In the genomic region with DNA sequence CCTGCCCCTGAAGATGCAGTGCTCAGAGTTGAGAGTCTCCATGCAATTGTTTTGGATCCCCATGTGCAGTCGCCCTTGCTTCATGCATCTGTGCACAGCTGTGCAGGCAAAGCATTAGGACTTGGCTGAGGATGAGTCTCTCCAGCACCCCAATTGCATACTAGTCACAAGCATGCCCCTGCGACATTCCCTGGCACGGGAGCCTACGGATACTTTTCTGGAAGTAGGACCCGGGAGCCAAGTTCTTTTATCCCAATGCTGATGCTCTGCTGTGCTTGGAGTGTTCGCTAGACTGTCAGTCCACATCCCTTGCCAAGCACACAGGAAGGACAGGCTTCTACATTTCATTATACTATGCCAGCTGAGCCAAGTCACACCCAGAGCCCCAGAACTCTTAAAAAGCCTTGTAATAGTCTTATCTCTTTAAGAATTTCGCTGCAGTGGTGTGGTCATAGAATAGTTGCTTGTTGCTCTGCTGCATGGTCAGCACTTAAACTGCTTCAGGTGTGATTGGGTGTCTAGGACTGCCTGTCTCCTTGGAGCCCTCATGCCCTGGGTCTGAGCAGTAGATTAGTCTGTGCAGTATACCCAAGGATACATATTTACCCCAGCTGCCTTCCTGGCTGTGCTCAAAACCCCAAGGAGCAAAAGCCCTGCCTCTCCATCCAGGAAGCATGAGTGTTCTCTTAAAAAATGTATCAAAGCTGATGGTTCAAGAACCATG, we compare ENCODE assay signal across 20 mouse cellular contexts.
A peak's percentile ranks its signal among the peaks of the same experiment; 100 is the strongest.
DNase-seq lines count a peak whose midpoint lies in the region; ATAC-seq and TF ChIP-seq lines count a peak whose summit lies in the region.
"Had no signal": no experiment of that assay in that cellular context is flagged by ENCODE, and none has a peak within 500 bp of the region (broad histone marks: within the 10 kb centered on the region; RNA-seq: fewer than 3 reads in every experiment).

No protein-coding gene starts in this region.

- no peak for ATAC-seq in heart, embryonic 13.5 days (ENCODE audit: extremely low read depth, insufficient number of reproducible peaks, low FRiP score, low TSS enrichment)
- no peak for ATAC-seq in neural tube, embryonic 13.5 days (ENCODE audit: low read depth)
- no peak for ATAC-seq in neural tube, embryonic 15.5 days (ENCODE audit: low FRiP score)
- ATAC-seq in forebrain, embryonic 14.5 days: no peak
- ATAC-seq: activated CD4-positive, CD25-positive, alpha-beta regulatory T cell, adult 4 months; forebrain, embryonic 15.5 days; liver, embryonic 12.5 days had no signal

- no peak overlapping the region for H3K27ac ChIP-seq in heart, embryonic 13.5 days (replicated peaks)
- peak overlapping the region; percentile 62; the same call in 1 of the 2 replicates for H3K27ac ChIP-seq in layer of hippocampus, adult 2 months
- H3K27ac ChIP-seq in neural tube, embryonic 13.5 days (replicated peaks): peak overlapping the region; percentile 74; the same call in 1 of the 2 replicates
- peak overlapping the region; percentile 65 for H3K27ac ChIP-seq in neural tube, embryonic 15.5 days (replicated peaks)
- no peak overlapping the region for H3K27ac ChIP-seq in forebrain, embryonic 14.5 days (ENCODE audit: low read depth, low read length)
- H3K27ac ChIP-seq: embryonic facial prominence, embryonic 13.5 days; heart, embryonic 10.5 days; kidney, postnatal 0 days; liver, embryonic 12.5 days; lung, embryonic 15.5 days had no signal

- 0 out of 2 replicates have a peak overlapping the region, but pooled peaks have one; percentile 7 for H3K9ac ChIP-seq in heart, embryonic 13.5 days
- no peak overlapping the region for H3K9ac ChIP-seq in neural tube, embryonic 13.5 days
- H3K9ac ChIP-seq in neural tube, embryonic 15.5 days (replicated peaks): no peak overlapping the region
- no peak overlapping the region for H3K9ac ChIP-seq in forebrain, embryonic 14.5 days (ENCODE audit: low read length)
- H3K9ac ChIP-seq: embryonic facial prominence, embryonic 13.5 days; forebrain, embryonic 15.5 days; liver, embryonic 12.5 days; lung, embryonic 15.5 days had no signal

- H3K27me3 ChIP-seq in heart, embryonic 13.5 days (replicated peaks): no peaks in the 10 kb centered on the region
- no peaks in the 10 kb centered on the region for H3K27me3 ChIP-seq in neural tube, embryonic 13.5 days
- H3K27me3 ChIP-seq in neural tube, embryonic 15.5 days (replicated peaks): no peaks in the 10 kb centered on the region
- no peaks in the 10 kb centered on the region for H3K27me3 ChIP-seq in forebrain, embryonic 14.5 days (replicated peaks; ENCODE audit: control insufficient read depth, insufficient read depth, low read length)
- H3K27me3 ChIP-seq: embryonic facial prominence, embryonic 13.5 days; forebrain, embryonic 15.5 days; liver, embryonic 12.5 days; lung, embryonic 15.5 days had no signal

- peaks cover 24% of the 10 kb centered on the region for H3K4me1 ChIP-seq in heart, embryonic 13.5 days
- peaks cover 64% of the 10 kb centered on the region for H3K4me1 ChIP-seq in neural tube, embryonic 13.5 days (replicated peaks)
- peaks cover 56% of the 10 kb centered on the region for H3K4me1 ChIP-seq in neural tube, embryonic 15.5 days
- peaks cover 15% of the 10 kb centered on the region for H3K4me1 ChIP-seq in forebrain, embryonic 14.5 days (ENCODE audit: control insufficient read depth, insufficient read depth, low read length)
- H3K4me1 ChIP-seq: embryonic facial prominence, embryonic 13.5 days; lung, embryonic 15.5 days had no signal

- no peak for TF ChIP-seq CTCF in layer of hippocampus, adult 2 months (conservative IDR thresholded peaks at IDR 0.05)

- H3K4me3 ChIP-seq in heart, embryonic 13.5 days: no peak overlapping the region
- no peak overlapping the region for H3K4me3 ChIP-seq in layer of hippocampus, adult 2 months
- H3K4me3 ChIP-seq in neural tube, embryonic 13.5 days: no peak overlapping the region
- no peak overlapping the region for H3K4me3 ChIP-seq in neural tube, embryonic 15.5 days (replicated peaks)
- no peak overlapping the region for H3K4me3 ChIP-seq in forebrain, embryonic 14.5 days (ENCODE audit: low read depth, low read length)
- H3K4me3 ChIP-seq: embryonic facial prominence, embryonic 13.5 days; forebrain, embryonic 15.5 days; heart, embryonic 10.5 days; liver, embryonic 12.5 days; lung, embryonic 15.5 days had no signal

- DNase-seq in heart, adult 8-10 months (ENCODE audit: low spot score): no peak
- no peak for DNase-seq in layer of hippocampus, adult 2 months (ENCODE audit: low spot score in 2 of 2)
- DNase-seq in layer of hippocampus, postnatal 25 days (ENCODE audit: extremely low spot score in 1 of 2, low spot score in 1 of 2): no peak
- DNase-seq in neural tube, embryonic 10.5 days (ENCODE audit: extremely low spot score, low spot score): no peak
- DNase-seq in forebrain, embryonic 14.5 days (ENCODE audit: low spot score): no peak
- DNase-seq: cerebellum, postnatal 10 days; gastrocnemius, postnatal 36 days; kidney, adult 18-20 months; layer of hippocampus, postnatal 36 days had no signal

- no peaks in the 10 kb centered on the region for H3K9me3 ChIP-seq in heart, embryonic 13.5 days
- no peaks in the 10 kb centered on the region for H3K9me3 ChIP-seq in neural tube, embryonic 13.5 days
- no peaks in the 10 kb centered on the region for H3K9me3 ChIP-seq in neural tube, embryonic 15.5 days (replicated peaks)
- H3K9me3 ChIP-seq in forebrain, embryonic 14.5 days (replicated peaks; ENCODE audit: control insufficient read depth, low read length): no peaks in the 10 kb centered on the region
- H3K9me3 ChIP-seq: embryonic facial prominence, embryonic 13.5 days; forebrain, embryonic 15.5 days; G1E; heart, embryonic 10.5 days; liver, embryonic 12.5 days; lung, embryonic 15.5 days had no signal

- no peak overlapping the region for H3K4me2 ChIP-seq in heart, embryonic 13.5 days
- H3K4me2 ChIP-seq in neural tube, embryonic 13.5 days: no peak overlapping the region
- H3K4me2 ChIP-seq in neural tube, embryonic 15.5 days: no peak overlapping the region
- no peak overlapping the region for H3K4me2 ChIP-seq in forebrain, embryonic 14.5 days (ENCODE audit: low read length)
- H3K4me2 ChIP-seq: embryonic facial prominence, embryonic 13.5 days; forebrain, embryonic 15.5 days; liver, embryonic 12.5 days; lung, embryonic 15.5 days had no signal

- WGBS in heart, embryonic 13.5 days: 81% methylated on average over 7 of the region's 7 CpGs
- whole genome bisulfite sequencing in neural tube, embryonic 13.5 days: 90% methylated on average over 7 of the region's 7 CpGs
- WGBS in neural tube, embryonic 15.5 days: 79% methylated on average over 7 of the region's 7 CpGs
- WGBS in forebrain, embryonic 14.5 days: 85% methylated on average over 7 of the region's 7 CpGs

- peaks cover 11% of the 10 kb centered on the region; the same call in 1 of the 2 replicates for H3K36me3 ChIP-seq in heart, embryonic 13.5 days
- H3K36me3 ChIP-seq in neural tube, embryonic 13.5 days: no peaks in the 10 kb centered on the region
- H3K36me3 ChIP-seq in neural tube, embryonic 15.5 days: peaks cover 4% of the 10 kb centered on the region; the same call in 1 of the 2 replicates
- no peaks in the 10 kb centered on the region for H3K36me3 ChIP-seq in forebrain, embryonic 14.5 days (ENCODE audit: control insufficient read depth, insufficient read depth, low read length)
- H3K36me3 ChIP-seq: forebrain, embryonic 15.5 days; lung, embryonic 15.5 days had no signal

Comparison
In these comparisons a context has a peak if more than half of its experiments do, and no peak if none do; other contexts are left out.
1. H3K27ac ChIP-seq: peak in layer of hippocampus, adult 2 months (single experiment), neural tube, embryonic 13.5 days (single experiment) and neural tube, embryonic 15.5 days (single experiment); none in heart, embryonic 13.5 days (single experiment) and forebrain, embryonic 14.5 days (single experiment).